Mouse (Mus musculus): ENCODE results near the gene Zfp710. TPM values are rescaled to one million over a fixed set of nuclear protein-coding genes. Genes with fewer than 3 reads are reported as not detected.
"Not testable (repeated sequence)": the region's sequence is repeated elsewhere in the genome, so short reads cannot be mapped to it uniquely, and the experiment has no call there.

Gene Zfp710
- polyA plus RNA-seq, 1 experiment from 2014 or later = 10.3 TPM

DNA sequence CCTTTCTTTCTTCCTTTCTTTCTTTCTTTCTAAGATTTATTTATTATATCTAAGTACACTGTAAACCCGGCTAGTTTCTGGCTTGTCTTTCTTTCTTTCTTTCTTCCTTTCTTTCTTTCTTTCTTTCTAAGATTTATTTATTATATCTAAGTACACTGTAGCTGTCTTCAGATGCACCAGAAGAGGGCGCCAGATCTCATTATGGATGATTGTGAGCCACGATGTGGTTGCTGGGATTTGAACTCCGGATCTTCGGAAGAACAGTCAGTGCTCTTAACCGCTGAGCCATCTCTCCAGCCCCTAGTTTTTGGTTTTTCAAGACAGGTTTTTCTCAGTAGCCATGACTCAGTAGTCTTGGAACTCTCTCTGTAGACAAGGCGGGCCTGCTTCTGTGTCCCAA lies 106.7 kb downstream of the Zfp710 start:
- not testable (repeated sequence) for H3K4me3 ChIP-seq (ENCODE audit: low read depth, low read length); H3K27ac ChIP-seq (replicated peaks); H3K9me3 ChIP-seq (ENCODE audit: control insufficient read depth, low read length); H3K27me3 ChIP-seq (ENCODE audit: control insufficient read depth, insufficient read depth, low read length); DNase-seq (ENCODE audit: low spot score); ATAC-seq (ENCODE audit: low FRiP score, low TSS enrichment); H3K4me1 ChIP-seq (replicated peaks; ENCODE audit: control insufficient read depth, insufficient read depth); H3K4me2 ChIP-seq (replicated peaks; ENCODE audit: low read depth); H3K9ac ChIP-seq (ENCODE audit: low read length); H3K36me3 ChIP-seq (ENCODE audit: control insufficient read depth, insufficient read depth, low read length)
- peak; percentile 62 for TF ChIP-seq CTCF (IDR thresholded peaks at IDR 0.05; ENCODE audit: low read depth)
- WGBS = 68% methylated on average over 7 of the region's 7 CpGs

DNA sequence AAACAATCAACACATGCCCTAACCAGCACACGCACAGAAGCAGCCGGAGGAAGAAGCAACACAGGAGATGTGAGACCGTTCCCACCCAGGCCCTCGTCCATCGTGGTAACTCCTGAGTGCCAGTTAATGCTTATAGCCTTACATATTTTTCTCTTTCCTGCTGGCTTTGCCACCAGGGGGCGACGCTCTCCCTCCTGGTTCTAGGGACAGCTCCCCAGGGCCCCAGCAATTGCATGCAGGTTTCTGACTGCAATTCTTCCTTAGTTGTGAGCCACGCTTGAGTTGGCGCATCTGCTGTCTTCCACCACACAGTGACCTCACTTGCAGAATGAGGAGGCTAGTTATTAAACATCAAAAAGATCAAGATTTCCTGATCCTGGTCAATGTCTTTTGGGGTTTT lies 107.9 kb downstream of the Zfp710 start:
- 58% methylated on average over 9 of the region's 9 CpGs for WGBS
- Histone ChIP-seq H3K9ac (ENCODE audit: low read length) (no peak overlapping the region), H3K4me1 (replicated peaks; ENCODE audit: control insufficient read depth, insufficient read depth) (peaks cover 3% of the 10 kb centered on the region; the same call in 1 of the 2 replicates), H3K4me2 (replicated peaks; ENCODE audit: low read depth) (no peak overlapping the region), H3K4me3 (ENCODE audit: low read depth, low read length) (no peak overlapping the region), H3K36me3 (ENCODE audit: control insufficient read depth, insufficient read depth, low read length) (no peaks in the 10 kb centered on the region), H3K9me3 (ENCODE audit: control insufficient read depth, low read length) (no peaks in the 10 kb centered on the region), H3K27ac (replicated peaks) (no peak overlapping the region), H3K27me3 (ENCODE audit: control insufficient read depth, insufficient read depth, low read length) (no peaks in the 10 kb centered on the region)
- no peak for ATAC-seq (ENCODE audit: low FRiP score, low TSS enrichment)
- peak; percentile 65 for DNase-seq (ENCODE audit: low spot score)
- TF ChIP-seq CTCF (IDR thresholded peaks at IDR 0.05; ENCODE audit: low read depth) (peak; percentile 83), EP300 (optimal IDR thresholded peaks at IDR 0.05) (no peak)

DNA sequence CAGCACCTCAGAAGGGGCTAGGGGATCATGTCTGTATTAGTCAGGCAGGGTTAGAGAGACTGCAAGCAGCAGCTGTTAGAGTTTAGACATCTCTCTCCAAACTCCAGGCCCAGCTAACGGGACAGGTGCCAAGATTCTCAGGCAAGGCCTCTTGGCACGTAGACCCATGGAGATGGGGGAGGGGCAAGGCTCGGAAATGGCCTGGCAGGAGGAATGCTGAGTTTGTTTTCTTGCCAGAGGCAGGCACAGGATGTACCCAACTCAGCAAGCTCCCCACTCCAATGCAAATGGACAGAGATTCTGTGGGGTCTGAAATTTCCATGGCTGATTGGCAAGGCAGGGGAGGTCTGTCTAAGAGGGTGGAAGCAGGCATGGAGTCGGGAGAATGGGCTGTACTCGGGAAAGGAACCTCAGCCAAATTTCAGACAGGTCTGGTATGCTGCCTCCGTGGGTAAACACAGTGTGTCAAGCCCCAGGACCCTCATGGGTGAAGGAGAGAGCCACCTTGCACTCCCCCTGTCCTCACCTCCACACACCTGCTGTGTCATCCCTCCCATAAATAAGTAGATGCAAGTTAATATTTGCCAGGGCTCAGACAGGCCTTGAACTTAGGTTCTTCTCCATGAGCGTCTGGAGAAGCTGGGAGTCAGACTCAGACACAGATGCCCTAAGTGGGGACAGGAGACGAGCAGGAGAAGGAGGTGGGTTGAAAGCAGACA lies 110.0 kb downstream of the Zfp710 start:
- WGBS = 21% methylated on average over 8 of the region's 8 CpGs
- Histone ChIP-seq H3K9me3 (ENCODE audit: control insufficient read depth, low read length) (no peaks in the 10 kb centered on the region), H3K4me2 (replicated peaks; ENCODE audit: low read depth) (peak overlapping the region; percentile 17; the same call in 1 of the 2 replicates), H3K9ac (ENCODE audit: low read length) (no peak overlapping the region), H3K27ac (replicated peaks) (peak overlapping the region; percentile 65), H3K36me3 (ENCODE audit: control insufficient read depth, insufficient read depth, low read length) (no peaks in the 10 kb centered on the region), H3K4me3 (ENCODE audit: low read depth, low read length) (no peak overlapping the region), H3K27me3 (ENCODE audit: control insufficient read depth, insufficient read depth, low read length) (no peaks in the 10 kb centered on the region), H3K4me1 (replicated peaks; ENCODE audit: control insufficient read depth, insufficient read depth) (peaks cover 3% of the 10 kb centered on the region; the same call in 1 of the 2 replicates)
- DNase-seq (ENCODE audit: low spot score) = peak; percentile 85
- TF ChIP-seq EP300 (optimal IDR thresholded peaks at IDR 0.05) (no peak), CTCF (IDR thresholded peaks at IDR 0.05; ENCODE audit: low read depth) (no peak)
- ATAC-seq (ENCODE audit: low FRiP score, low TSS enrichment) = peak; percentile 49; the same call in 1 of the 2 replicates

DNA sequence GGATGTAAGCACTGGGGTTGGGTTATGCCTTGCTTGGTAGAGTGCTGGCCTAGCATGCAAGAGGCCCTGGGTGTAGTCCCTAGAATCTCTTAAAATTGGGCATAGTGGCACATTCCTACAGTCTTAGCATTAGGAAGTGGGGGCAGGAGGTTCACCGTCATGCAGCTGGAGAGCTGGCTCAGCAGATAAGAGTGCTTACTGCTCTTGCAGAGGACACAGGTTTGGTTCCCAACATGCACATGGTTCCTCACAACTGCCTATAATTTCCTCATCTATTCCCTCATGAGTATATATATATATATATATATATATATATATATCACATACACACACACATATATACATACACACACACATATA lies 110.5 kb downstream of the Zfp710 start:
- 53% methylated on average over 1 of the region's 1 CpGs for WGBS

DNA sequence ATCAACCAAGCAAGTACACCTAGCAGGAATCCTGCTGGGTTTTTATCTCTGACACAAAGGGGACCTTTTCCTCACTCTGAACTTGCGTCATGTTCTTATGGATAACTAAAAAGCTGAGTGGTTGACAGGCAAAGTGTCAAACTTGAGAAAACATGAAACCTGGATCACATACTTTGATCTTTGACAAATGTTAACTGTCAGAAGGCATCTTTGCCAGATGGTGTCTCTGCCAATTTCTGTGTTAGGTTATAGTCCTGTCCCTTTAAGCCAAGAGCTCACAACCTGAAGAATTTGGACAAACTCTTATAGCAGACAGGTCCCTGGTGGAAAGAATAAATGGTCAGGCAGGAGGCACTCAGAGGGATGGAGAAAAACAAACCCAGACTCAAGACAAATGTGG lies 113.8 kb downstream of the Zfp710 start:
- ATAC-seq (ENCODE audit: low FRiP score, low TSS enrichment) = no peak
- no peak overlapping the region for H3K9ac ChIP-seq (ENCODE audit: low read length)
- H3K27me3 ChIP-seq (ENCODE audit: control insufficient read depth, insufficient read depth, low read length) = no peaks in the 10 kb centered on the region
- WGBS = 69% methylated on average over 1 of the region's 1 CpGs
- DNase-seq (ENCODE audit: low spot score) = no peak
- TF ChIP-seq CTCF (IDR thresholded peaks at IDR 0.05; ENCODE audit: low read depth) = no peak
- TF ChIP-seq EP300 (optimal IDR thresholded peaks at IDR 0.05) = no peak
- H3K36me3 ChIP-seq (ENCODE audit: control insufficient read depth, insufficient read depth, low read length) = no peaks in the 10 kb centered on the region
- no peak overlapping the region for H3K4me3 ChIP-seq (ENCODE audit: low read depth, low read length)
- no peak overlapping the region for H3K4me2 ChIP-seq (replicated peaks; ENCODE audit: low read depth)
- no peak overlapping the region for H3K27ac ChIP-seq (replicated peaks)
- H3K9me3 ChIP-seq (ENCODE audit: control insufficient read depth, low read length) = no peaks in the 10 kb centered on the region
- peaks cover 3% of the 10 kb centered on the region; the same call in 1 of the 2 replicates for H3K4me1 ChIP-seq (replicated peaks; ENCODE audit: control insufficient read depth, insufficient read depth)

More for the DNA sequence above, 110.5 kb downstream of the Zfp710 start:
- no peak for ATAC-seq (ENCODE audit: low FRiP score, low TSS enrichment)
- Histone ChIP-seq H3K27me3 (ENCODE audit: control insufficient read depth, insufficient read depth, low read length) (no peaks in the 10 kb centered on the region), H3K36me3 (ENCODE audit: control insufficient read depth, insufficient read depth, low read length) (no peaks in the 10 kb centered on the region), H3K4me2 (replicated peaks; ENCODE audit: low read depth) (no peak overlapping the region), H3K27ac (replicated peaks) (peak overlapping the region; percentile 65), H3K9me3 (ENCODE audit: control insufficient read depth, low read length) (no peaks in the 10 kb centered on the region), H3K4me3 (ENCODE audit: low read depth, low read length) (no peak overlapping the region), H3K4me1 (replicated peaks; ENCODE audit: control insufficient read depth, insufficient read depth) (peaks cover 3% of the 10 kb centered on the region; the same call in 1 of the 2 replicates), H3K9ac (ENCODE audit: low read length) (no peak overlapping the region)
- no peak for DNase-seq (ENCODE audit: low spot score)
- TF ChIP-seq CTCF (IDR thresholded peaks at IDR 0.05; ENCODE audit: low read depth) (no peak), EP300 (optimal IDR thresholded peaks at IDR 0.05) (no peak)

DNA sequence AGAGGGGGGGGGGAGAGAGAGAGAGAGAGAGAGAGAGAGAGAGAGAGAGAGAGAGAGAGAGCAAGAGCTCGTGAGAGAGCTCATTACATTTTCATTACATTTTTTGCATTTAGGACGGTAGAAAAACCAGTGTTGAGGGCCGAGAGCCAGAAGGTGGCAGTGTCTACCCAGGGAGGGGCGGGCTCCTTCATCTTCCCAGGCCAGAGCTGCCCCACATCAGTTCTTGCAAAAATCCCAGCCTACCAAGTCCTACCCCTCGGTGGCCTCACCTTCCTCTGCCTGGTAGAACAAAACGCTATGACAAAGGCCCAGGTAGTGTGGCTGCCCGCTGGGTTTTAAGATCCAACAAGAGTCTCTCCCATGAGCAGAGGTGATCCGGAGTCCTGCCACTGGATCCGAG lies 116.2 kb downstream of the Zfp710 start:
- ATAC-seq (ENCODE audit: low FRiP score, low TSS enrichment) = peak; percentile 79
- TF ChIP-seq CTCF (IDR thresholded peaks at IDR 0.05; ENCODE audit: low read depth) = peak; percentile 90
- TF ChIP-seq EP300 (optimal IDR thresholded peaks at IDR 0.05) = no peak
- Histone ChIP-seq H3K4me3 (ENCODE audit: low read depth, low read length) (no peak overlapping the region), H3K4me1 (replicated peaks; ENCODE audit: control insufficient read depth, insufficient read depth) (no peaks in the 10 kb centered on the region; the same call in 1 of the 2 replicates), H3K36me3 (ENCODE audit: control insufficient read depth, insufficient read depth, low read length) (no peaks in the 10 kb centered on the region), H3K4me2 (replicated peaks; ENCODE audit: low read depth) (no peak overlapping the region), H3K9me3 (ENCODE audit: control insufficient read depth, low read length) (no peaks in the 10 kb centered on the region), H3K9ac (ENCODE audit: low read length) (no peak overlapping the region), H3K27me3 (ENCODE audit: control insufficient read depth, insufficient read depth, low read length) (no peaks in the 10 kb centered on the region), H3K27ac (replicated peaks) (no peak overlapping the region)
- 16% methylated on average over 9 of the region's 9 CpGs for WGBS
- peak; percentile 85 for DNase-seq (ENCODE audit: low spot score)

Other genes starting within 250 kb of the Zfp710 start
- gene Mesp1, start 231.0 kb upstream of the Zfp710 start, polyA plus RNA-seq (2015; fragmentation: Nextera tagmentation; extraction: Ambion mirVana) = not detected in 2 replicates
- 1.5 and 2.5 TPM in 2 replicates for gene Mesp2, start 214.1 kb upstream of the Zfp710 start, polyA plus RNA-seq (2015; fragmentation: Nextera tagmentation; extraction: Ambion mirVana)
- gene Anpep, start 163.8 kb upstream of the Zfp710 start, polyA plus RNA-seq (2015; fragmentation: Nextera tagmentation; extraction: Ambion mirVana) = 31.4 and 36.8 TPM in 2 replicates
- 17.7 and 17.8 TPM in 2 replicates for gene Ap3s2, start 104.2 kb upstream of the Zfp710 start, polyA plus RNA-seq (2015; fragmentation: Nextera tagmentation; extraction: Ambion mirVana)
- 34.3 and 34.9 TPM in 2 replicates for gene Arpin, start 89.5 kb upstream of the Zfp710 start, polyA plus RNA-seq (2015; fragmentation: Nextera tagmentation; extraction: Ambion mirVana)
- gene Idh2, start 90.6 kb downstream of the Zfp710 start, polyA plus RNA-seq (2015; fragmentation: Nextera tagmentation; extraction: Ambion mirVana) = 288 TPM in 2 replicates
- gene Sema4b, start 162.0 kb downstream of the Zfp710 start, polyA plus RNA-seq (2015; fragmentation: Nextera tagmentation; extraction: Ambion mirVana) = 19.4 and 19.9 TPM in 2 replicates
- gene Cib1, start 208.0 kb downstream of the Zfp710 start, polyA plus RNA-seq (2015; fragmentation: Nextera tagmentation; extraction: Ambion mirVana) = 187 and 189 TPM in 2 replicates
- 2.9 and 3.2 TPM in 2 replicates for gene Gdpgp1, start 208.1 kb downstream of the Zfp710 start, polyA plus RNA-seq (2015; fragmentation: Nextera tagmentation; extraction: Ambion mirVana)
- 1.2 TPM in 2 replicates for gene Ttll13, start 221.6 kb downstream of the Zfp710 start, polyA plus RNA-seq (2015; fragmentation: Nextera tagmentation; extraction: Ambion mirVana)
- 33.6 and 34.5 TPM in 2 replicates for gene Ngrn, start 236.4 kb downstream of the Zfp710 start, polyA plus RNA-seq (2015; fragmentation: Nextera tagmentation; extraction: Ambion mirVana)
- gene Vps33b, start 244.8 kb downstream of the Zfp710 start, polyA plus RNA-seq (2015; fragmentation: Nextera tagmentation; extraction: Ambion mirVana) = 4.9 and 7.5 TPM in 2 replicates